Mouse (Mus musculus) left cerebral cortex, postnatal 25 days (tissue): ENCODE measurements at regions not wholly inside any gene's neighbourhood (a gene's known extent, or its start where the extent isn't known, plus 50 kb on each side); places are given as distances from the start of the nearest gene placed in this dataset.
A peak's percentile ranks its signal among the peaks of the same experiment; 100 is the strongest.
"Not testable (repeated sequence)": the region's sequence is repeated elsewhere in the genome, so short reads cannot be mapped to it uniquely, and the experiment has no call there.

Experiments
- DNase-seq, 2 experiments: peaks; one replicate each; pipeline ENCODE4 v3.0.0; 2022; ENCODE audit warnings: low spot score in 2 of 2, mixed read lengths in 1 of 2
- intact Hi-C: fragments of 180-260 bp; cut with DNase I; formaldehyde crosslinking; loops from one replicate; pipeline ENCODE4 v1.15.1; 2025

DNA sequence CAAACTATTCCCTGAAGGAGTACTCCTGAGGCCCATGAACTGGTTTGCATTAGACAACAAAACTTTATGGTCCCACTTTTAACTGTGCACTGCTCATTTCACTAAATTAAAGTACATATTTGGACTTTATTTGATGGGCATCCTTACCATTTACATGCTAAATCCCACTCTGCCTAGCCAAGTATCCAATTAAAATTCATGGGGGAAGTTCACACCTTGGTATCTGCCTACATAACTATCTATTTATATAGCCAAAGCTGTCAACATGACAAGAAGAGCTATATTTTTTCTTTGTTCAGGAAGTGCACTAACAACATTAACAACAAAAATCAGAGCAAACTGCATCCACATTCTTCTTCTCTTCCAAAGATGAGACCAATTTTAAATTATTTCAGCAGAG, 317.7 kb upstream of the Nwd2 start:
- intact Hi-C loops, result loop anchor here (1.0 to 10.0 kb wide), 3 partner anchors 172 to 316 kb away; partner anchors contain the start of gene Nwd2

GRCm38 (mm10) chr5:63351108-63351507, 297.8 kb upstream of the Nwd2 start:
- intact Hi-C loops, result no loop called here
- DNase-seq, result no peak

More for the DNA sequence above, 317.7 kb upstream of the Nwd2 start:
- peak in 1 of 2 experiments; percentile 73 for DNase-seq

- peak; percentile 17 to 79 for DNase-seq
- intact Hi-C loops, result loop anchor here (2.0 to 10.0 kb wide), 3 partner anchors 107 to 447 kb away; no protein-coding TSS in a partner anchor
These were observed 256.9 kb upstream of the Nwd2 start for GRCm38 (mm10) chr5:63391956-63392355.

GRCm38 (mm10) chr5:63397963-63398362, 250.9 kb upstream of the Nwd2 start:
- intact Hi-C loops, result loop anchor here (10.0 kb wide), 2 partner anchors 227 to 453 kb away; no protein-coding TSS in a partner anchor
- no peak for DNase-seq

GRCm38 (mm10) chr5:63430167-63430566, 218.7 kb upstream of the Nwd2 start:
- intact Hi-C loops, result no loop called here
- no peak for DNase-seq

GRCm38 (mm10) chr5:63444407-63444806, 204.5 kb upstream of the Nwd2 start:
- no peak for DNase-seq
- intact Hi-C loops, result no loop called here

DNA sequence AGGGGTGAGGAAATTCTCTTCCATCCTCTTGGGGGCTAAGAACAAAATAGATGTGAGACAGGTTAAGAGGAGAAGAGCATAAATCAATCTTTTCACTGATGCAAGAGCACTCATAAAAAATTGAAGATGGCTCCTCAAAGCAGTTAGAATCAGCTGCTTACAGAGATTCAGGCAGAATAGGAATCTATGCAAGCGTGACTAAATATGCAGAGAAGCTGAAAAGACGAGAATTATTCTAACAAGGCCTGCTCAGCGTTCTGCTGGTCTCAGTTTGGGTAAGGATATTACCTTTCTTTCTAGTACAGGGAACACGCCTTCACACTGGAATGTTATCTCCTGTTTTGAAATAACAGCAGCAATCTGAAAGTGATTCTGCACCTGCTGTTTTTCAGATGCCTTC, 203.7 kb upstream of the Nwd2 start:
- DNase-seq, result peak in 1 of 2 experiments; percentile 37
- intact Hi-C loops, result no loop called here

GRCm38 (mm10) chr5:63468526-63469268, 180.2 kb upstream of the Nwd2 start:
- intact Hi-C loops, result no loop called here
- no peak for DNase-seq

DNA sequence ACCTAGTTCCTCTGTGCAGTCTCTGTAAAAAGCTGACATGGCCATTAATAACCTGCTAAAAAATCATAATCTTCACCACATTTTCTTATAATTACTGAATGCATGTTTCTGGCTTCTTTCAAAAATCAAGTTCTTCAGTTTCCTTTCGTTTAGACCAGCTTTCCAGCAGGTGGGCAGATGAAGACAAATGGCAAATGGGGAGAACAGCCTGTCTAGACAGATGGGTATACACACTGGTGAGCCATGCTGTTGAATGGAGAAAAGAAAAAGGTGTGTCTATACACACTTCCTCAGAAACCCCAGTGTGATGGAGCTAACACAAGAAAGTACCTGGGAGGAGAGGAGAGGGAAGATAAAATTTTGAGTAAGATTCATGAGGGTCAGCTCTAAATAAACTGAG, 179.2 kb upstream of the Nwd2 start:
- DNase-seq, result peak in 1 of 2 experiments; percentile 26

GRCm38 (mm10) chr5:63473163-63473562, 175.7 kb upstream of the Nwd2 start:
- intact Hi-C loops, result no loop called here
- DNase-seq, result no peak

More for the DNA sequence above, 179.2 kb upstream of the Nwd2 start:
- intact Hi-C loops, result no loop called here

GRCm38 (mm10) chr5:63476240-63476973, 172.5 kb upstream of the Nwd2 start:
- DNase-seq, result peak in 1 of 2 experiments; percentile 26
- intact Hi-C loops, result no loop called here

DNA sequence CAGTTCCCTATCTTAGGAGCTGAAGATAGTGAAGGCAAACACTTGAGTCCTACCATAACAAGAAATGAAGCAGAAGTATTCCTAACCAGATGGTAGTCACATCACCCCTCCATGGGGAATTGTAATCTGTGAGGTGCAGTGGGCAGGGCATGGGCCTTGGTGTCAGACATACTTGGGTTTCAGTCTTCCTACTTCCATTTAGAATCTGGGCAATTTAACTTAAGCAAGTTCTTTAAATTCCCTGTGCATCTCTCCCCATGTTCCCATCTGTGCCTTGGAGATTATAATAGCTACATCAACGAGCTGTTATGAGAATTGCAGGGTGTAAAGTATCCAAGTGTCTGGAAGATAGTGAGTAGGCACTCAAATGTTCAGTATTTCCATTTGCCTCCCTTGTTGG, 149.9 kb upstream of the Nwd2 start:
- intact Hi-C loops, result loop anchor here (1.0 to 2.0 kb wide), 2 partner anchors 106 to 125 kb away; no protein-coding TSS in a partner anchor
- peak; percentile 55 to 95 for DNase-seq

- intact Hi-C loops, result loop anchor here (1.0 to 10.0 kb wide), 5 partner anchors 150 to 561 kb away; no protein-coding TSS in a partner anchor
These were observed 145.7 kb upstream of the Nwd2 start for GRCm38 (mm10) chr5:63503056-63503845.

DNA sequence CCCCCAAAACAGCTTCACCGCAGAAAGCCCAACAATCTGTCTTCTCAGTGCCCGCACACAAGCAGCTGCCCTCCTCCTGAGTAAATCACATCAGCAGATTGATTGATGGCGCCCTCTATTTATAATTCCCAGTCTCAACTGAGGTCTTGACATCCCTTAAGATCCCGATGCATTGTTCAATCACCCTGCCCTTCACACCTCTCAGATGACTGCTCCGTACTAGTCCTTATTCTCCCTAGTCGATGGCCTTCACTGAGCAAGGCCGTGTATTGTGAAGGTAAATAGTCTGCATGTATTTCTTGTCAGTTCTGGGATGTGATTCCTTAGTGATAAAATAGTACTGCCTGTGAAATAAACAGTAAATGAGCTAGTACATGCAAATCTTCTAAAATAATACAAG, 114.7 kb upstream of the Nwd2 start:
- intact Hi-C loops, result no loop called here
- DNase-seq, result no peak

More at GRCm38 (mm10) chr5:63503056-63503845, 145.7 kb upstream of the Nwd2 start:
- DNase-seq, result peak; percentile 51 to 92

GRCm38 (mm10) chr5:63540530-63540929, 108.4 kb upstream of the Nwd2 start:
- DNase-seq, result no peak
- intact Hi-C loops, result no loop called here

- DNase-seq, result no peak
- intact Hi-C loops, result no loop called here
These were observed 103.4 kb upstream of the Nwd2 start for GRCm38 (mm10) chr5:63545482-63545881.

DNA sequence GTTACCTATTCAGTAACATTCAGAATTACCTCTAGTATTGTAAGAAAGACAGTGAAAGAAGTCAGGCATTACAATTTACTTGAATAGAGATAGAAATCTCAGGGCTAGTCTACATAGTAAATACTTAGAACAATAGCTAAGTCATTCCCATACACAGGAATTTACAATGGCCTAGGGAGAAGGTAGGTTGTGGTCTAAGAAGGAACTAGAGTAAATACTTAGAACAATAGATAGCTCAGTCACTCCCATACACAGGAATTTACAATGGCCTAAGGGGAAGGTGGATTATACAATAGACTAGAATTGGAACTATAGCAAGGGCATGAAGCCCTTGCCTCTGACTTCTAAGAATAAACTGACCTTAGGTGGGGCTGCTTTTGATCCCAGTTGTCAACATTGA, 83.0 kb upstream of the Nwd2 start:
- DNase-seq, intact Hi-C loops: not testable (repeated sequence)

GRCm38 (mm10) chr5:63575401-63575800, 73.5 kb upstream of the Nwd2 start:
- DNase-seq, result no peak
- intact Hi-C loops, result no loop called here

- intact Hi-C loops, result no loop called here
- peak; percentile 7 to 39 for DNase-seq
These were observed 69.5 kb upstream of the Nwd2 start for GRCm38 (mm10) chr5:63579409-63579808.

DNA sequence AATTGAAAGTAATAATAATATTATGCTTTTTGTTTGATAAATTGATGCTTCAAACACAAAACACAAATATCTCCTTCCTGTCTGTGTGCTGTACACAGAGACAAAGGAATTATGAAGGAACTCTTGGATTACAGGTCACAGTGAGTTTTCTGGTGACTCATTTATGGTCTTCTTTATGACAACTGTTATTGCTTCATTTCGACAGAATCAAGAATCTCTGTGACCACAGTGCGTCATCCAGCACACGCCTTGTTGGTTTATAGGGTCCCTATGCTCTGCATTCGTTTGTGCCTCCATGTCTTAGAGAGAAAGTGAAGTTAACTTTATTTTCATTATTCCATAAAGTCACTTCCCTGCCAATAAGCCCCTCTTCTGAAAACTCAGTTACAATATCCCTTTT, 61.9 kb upstream of the Nwd2 start:
- intact Hi-C loops, result no loop called here
- DNase-seq, result no peak
